Mouse (Mus musculus): ENCODE measurements around the gene Syne2. TPM values are rescaled to one million over a fixed set of nuclear protein-coding genes. Genes with fewer than 3 reads are reported as not detected.

The Syne2 gene
- 10 to 100 TPM; 21.6 to 22.7 TPM for total RNA-seq (2021)
- long read RNA-seq, experiment 1, partial matches to known transcripts, result 2 of 17 reads
- long read RNA-seq, experiment 1, other reads (novel, unspliced or antisense), result 15 of 17 reads
- long read RNA-seq, experiment 2, partial matches to known transcripts, result 0 of 16 reads
- long read RNA-seq, experiment 2, other reads (novel, unspliced or antisense), result 16 of 16 reads

DNA sequence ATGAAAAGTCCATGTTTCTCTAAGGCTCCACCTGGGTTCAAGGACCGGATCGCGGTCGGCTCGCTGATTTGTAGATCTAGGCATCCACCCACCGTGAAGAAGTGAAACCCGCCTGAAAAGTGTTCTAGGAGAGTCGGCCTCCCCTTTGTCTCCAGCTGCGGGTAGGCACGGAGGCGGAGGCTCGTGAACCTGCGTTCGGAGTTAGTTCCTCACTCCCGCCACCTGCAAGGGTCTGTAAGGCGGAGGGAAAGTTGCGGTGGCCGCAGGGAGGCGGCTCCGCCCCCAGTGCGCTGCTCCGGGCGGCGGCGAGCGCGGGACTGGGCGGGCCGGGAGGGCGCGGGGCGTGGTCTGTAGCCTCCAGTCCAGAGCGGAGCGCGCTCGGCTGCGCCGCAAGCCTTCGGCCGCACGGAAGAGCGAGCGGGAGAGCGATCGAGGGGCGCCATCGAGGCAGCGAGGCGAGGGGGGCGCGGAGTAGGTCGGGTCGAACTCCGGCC lies at the start of gene Syne2:
Gene Syne2, plus strand, starts transcription at position 176 of the 494 bp plus-strand sequence.
- intact Hi-C loops (cut with DNase I), result loop anchor here (5.0 kb wide), 1 partner anchor 54 kb away; no protein-coding TSS in a partner anchor
- DNase-seq (ENCODE audit: low spot score in 2 of 2), result peak; percentile 17 to 53

DNA sequence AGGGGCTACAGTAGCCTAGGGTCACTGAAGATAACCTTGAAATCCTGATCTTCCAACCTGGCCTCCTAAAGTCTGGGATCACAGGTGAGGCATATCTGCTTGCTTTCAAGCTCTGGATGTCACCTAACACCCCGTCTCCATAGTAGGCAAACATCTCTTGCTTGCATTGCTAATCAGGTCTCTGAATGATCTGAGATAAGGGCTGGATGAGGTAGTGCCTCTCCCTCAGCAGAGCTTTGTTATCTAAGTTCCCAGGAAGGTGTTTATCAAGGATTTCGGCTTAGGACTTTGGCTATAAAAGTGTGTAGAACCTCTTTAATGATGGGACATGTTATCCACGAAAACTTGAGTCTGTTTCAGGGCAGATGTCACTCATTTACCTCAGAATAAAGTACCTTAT lies 46.5 kb upstream of the Syne2 start:
- intact Hi-C loops (cut with DNase I), result loop anchor here (5.0 to 10.0 kb wide), 4 partner anchors 104 to 1449 kb away; partner anchors contain the start of gene Wdr89
- DNase-seq (ENCODE audit: low spot score in 2 of 2), result no peak

DNA sequence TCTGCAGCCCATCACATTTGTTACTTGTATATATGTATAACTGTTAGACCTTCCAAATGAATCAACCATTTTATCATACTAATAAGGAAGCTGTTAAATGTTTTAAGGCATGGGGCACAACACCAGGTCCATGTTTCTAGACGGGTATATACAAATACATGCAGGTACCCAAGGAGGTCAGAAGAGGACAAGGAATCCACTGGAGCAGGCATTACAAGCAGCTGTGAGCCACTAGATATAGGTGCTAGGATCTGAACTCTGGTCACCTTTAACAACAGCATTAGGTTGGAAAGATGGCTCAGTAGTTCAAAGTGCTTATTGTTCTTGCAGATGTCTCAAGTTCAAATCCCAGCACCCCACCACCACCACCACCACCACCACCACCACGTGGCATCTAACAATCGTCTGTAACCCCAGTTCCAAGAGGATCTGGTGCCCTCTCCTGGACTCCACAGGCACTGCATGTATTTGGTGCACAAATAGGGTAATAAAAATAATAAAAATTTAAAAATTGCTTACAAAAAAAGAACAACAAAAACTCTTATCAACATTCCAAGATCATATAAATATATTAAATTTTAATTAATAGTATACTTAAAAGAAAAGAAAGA lies 45.4 kb upstream of the Syne2 start:
- intact Hi-C loops (cut with DNase I), result loop anchor here (5.0 to 10.0 kb wide), 4 partner anchors 105 to 1450 kb away; partner anchors contain the start of gene Wdr89
- peak; percentile 17 to 45 for DNase-seq (ENCODE audit: low spot score in 2 of 2)

DNA sequence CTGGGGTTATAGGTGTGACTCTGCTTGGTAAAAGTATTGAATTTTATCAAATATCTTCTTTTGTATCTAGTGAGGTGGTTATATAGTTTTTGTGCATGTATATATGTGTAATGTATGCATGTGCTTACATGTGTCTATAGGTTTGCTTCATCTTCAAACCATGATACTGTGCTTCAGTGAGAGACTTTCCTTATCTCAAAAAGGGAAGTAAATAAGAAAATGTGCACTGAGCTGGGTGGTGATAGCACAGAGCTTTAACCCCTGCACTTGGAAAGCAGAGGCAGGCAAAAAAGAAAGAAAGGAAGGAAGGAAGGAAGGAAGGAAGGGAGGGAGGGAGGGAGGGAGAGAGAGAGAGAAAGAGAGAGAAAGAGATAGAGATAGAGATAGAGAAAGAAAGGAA lies 36.5 kb upstream of the Syne2 start:
- DNase-seq (ENCODE audit: low spot score in 2 of 2), result no peak
- intact Hi-C loops (cut with DNase I), result loop anchor here (10.0 kb wide), 2 partner anchors 553 to 1053 kb away; no protein-coding TSS in a partner anchor

DNA sequence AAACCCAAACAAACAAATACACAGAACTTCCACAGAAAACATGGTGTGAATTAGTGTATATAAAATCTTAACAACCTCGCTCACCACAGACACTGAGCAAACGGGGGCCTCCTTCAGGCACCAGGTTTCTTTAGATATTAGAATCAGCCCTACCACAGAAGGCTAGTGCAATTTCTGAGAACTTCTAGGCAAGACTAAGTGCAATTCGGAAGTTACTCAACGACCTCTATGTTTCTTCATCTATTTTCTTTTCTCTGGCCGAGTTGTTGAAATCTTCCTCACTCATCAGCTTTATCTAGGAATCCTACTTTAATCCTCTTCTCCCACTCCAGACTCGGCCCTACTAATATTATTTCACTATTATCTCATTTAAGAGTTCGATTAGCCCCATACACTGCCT lies 35.9 kb upstream of the Syne2 start:
- intact Hi-C loops (cut with DNase I), result loop anchor here (10.0 kb wide), 2 partner anchors 553 to 1053 kb away; no protein-coding TSS in a partner anchor

DNA sequence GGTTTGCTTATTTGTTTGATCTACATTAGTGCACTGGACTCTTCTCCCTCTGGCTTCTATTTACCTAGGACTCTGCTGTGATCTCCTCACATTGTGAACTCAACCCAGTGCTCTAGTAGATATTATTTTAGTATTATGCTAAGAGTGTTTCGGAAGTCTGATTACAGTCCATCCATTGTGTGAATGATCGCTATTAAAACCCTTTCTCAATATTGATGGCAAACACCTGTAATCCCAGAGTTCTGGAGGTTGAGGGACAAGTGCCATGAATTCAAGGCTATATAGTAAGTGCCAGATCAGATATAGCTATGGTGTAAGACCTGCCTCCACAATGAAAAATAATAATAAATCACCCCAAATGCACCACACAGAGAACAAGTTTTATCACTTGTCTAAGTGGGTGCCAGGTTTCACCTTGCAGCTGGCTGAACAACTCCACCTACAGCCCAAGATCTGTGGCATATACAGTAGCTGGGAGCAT lies 33.6 kb upstream of the Syne2 start:
- no peak for DNase-seq (ENCODE audit: low spot score in 2 of 2)
- intact Hi-C loops (cut with DNase I), result loop anchor here (10.0 kb wide), 2 partner anchors 550 to 1050 kb away; no protein-coding TSS in a partner anchor

More for the DNA sequence above, 35.9 kb upstream of the Syne2 start:
- no peak for DNase-seq (ENCODE audit: low spot score in 2 of 2)

DNA sequence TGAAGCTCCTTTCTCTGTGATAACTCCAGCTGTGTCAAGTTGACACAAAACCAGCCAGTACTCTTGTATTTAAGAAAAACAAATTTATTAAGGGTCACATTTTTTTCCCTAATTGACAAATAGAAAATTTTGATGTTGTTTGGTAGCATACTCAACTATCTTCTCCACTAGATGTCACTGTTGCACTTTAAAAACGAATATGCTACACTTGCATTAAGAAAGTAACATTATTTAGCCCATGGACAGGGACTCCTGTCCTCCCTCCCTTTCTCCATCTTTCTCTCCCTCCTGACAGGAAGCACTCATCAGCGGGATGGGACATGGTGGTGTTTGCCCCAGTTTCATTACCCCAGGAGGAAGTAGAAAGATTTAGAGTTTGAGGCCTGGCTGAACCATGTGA lies 31.3 kb upstream of the Syne2 start:
- peak; percentile 17 to 62 for DNase-seq (ENCODE audit: low spot score in 2 of 2)
- intact Hi-C loops (cut with DNase I), result loop anchor here (5.0 to 10.0 kb wide), 5 partner anchors 131 to 1048 kb away; no protein-coding TSS in a partner anchor

DNA sequence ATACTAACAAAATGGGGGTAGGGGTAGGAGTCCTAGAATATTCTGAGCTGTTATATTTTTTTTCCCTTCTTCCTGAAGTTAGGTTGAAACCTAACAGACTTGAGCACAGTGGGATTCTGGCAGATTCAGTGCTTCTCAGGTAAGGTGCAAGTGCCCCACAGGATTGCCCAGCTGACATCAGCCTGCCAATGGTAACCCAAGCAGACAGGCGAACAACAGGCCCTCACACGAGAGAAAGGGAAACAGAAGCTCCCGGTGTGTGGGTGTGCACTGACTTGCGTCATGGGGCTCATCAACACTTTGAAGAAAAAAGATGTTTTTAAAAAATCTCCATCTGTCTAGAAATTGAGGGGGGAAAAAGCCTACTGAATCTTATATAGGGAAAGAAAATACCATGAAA lies 28.5 kb upstream of the Syne2 start:
- intact Hi-C loops (cut with DNase I), result loop anchor here (5.0 to 10.0 kb wide), 5 partner anchors 128 to 1045 kb away; no protein-coding TSS in a partner anchor
- DNase-seq (ENCODE audit: low spot score in 2 of 2), result peak; percentile 65 to 77

DNA sequence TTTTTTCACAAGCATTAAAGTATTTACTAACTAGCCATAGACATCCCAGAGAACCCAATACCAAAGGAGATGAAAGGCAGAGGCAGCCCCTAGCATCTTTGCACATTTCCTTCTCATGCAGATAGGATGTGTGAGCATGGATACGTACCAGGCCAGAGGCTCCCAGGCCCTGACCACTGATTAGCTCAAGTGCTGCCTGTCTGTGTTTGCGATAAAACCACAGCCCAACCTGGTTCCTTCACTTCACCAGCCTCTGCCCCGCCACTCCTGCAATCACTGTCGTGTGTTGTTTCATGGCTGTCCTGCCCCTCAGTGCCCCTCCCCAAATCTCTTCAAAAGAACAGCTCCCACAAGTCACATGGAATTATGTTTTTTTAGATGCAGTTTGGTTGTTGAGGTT lies 23.4 kb upstream of the Syne2 start:
- intact Hi-C loops (cut with DNase I), result no loop called here
- no peak for DNase-seq (ENCODE audit: low spot score in 2 of 2)

DNA sequence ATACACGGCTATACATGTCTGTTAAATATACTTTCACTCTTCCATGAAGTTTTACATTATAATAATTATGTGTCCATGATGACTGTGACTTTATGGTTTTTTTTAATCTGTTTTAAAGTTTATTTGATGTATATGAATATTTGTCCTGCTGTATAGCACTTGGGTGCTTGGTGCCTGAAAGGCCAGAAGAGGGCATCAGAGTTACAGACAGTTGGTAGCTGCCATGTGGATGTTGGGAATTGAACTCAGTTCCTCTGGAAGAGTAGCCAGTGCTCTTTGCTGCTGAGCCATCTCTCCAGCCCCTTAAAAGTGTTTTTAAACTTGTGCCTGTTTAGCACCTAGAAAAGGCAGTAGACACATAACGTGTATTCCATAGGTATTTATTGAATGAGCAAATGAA lies 21.4 kb upstream of the Syne2 start:
- intact Hi-C loops (cut with DNase I), result no loop called here
- DNase-seq (ENCODE audit: low spot score in 2 of 2), result peak in 1 of 2 experiments; percentile 11

DNA sequence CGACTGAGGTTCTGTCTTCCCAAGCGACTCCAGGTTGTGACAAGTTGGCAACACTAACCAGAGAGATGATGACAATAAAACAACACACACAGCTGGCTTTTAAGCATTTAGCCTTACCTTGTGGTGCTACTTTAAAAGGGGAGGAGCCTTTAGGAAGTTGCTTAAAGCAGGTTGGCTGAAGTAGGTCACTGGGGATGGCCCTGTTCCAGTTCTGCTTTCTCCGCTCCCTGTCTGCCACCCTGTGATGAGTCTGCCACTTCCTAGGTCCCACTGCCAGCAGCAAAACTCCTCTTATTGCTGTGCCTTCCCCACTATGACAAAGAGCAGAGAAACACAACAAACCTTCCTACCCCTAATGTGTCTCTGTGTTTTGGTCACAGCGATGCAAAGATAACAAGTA lies 11.7 kb upstream of the Syne2 start:
- intact Hi-C loops (cut with DNase I), result no loop called here
- no peak for DNase-seq (ENCODE audit: low spot score in 2 of 2)

DNA sequence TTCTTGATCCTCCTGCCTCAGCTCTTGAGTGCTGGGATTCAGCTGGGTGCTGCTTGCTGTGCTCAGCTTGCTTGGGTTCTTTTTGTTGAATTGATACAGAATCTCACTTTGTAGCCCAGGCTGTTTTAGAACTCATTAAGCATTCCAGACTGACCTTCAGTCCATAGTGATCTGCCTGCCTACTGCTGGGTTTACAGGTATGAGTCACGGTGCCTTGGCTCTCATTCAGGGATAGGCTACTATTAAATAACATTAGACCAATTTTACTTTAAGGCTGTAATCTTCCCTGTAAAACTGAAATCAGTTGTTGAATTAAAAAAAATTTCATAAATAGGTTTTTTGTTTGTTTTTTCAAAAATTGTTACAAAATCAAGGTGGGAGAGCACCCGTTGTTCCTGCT lies 4.2 kb upstream of the Syne2 start:
- intact Hi-C loops (cut with DNase I), result no loop called here
- no peak for DNase-seq (ENCODE audit: low spot score in 2 of 2)

DNA sequence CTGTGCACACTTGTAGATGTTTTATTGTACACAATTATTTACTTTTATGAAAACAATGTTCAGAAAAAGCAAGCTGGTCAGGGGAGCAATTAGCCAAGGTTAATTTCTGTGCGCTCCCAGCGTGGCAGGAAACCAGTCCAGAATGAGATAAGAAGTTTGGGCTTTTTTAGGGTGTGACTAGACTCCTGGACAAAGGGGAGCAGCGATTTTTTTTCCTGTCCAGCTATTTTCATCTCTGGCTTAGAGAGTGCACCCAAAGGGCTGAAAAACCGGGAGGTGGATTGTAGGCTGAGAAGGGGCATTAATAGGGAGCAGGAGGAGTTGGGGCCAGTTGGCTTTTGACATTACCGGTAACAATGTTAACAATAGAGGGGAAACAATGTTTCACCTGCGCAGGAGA lies 3.4 kb upstream of the Syne2 start:
- intact Hi-C loops (cut with DNase I), result no loop called here
- DNase-seq (ENCODE audit: low spot score in 2 of 2), result no peak

DNA sequence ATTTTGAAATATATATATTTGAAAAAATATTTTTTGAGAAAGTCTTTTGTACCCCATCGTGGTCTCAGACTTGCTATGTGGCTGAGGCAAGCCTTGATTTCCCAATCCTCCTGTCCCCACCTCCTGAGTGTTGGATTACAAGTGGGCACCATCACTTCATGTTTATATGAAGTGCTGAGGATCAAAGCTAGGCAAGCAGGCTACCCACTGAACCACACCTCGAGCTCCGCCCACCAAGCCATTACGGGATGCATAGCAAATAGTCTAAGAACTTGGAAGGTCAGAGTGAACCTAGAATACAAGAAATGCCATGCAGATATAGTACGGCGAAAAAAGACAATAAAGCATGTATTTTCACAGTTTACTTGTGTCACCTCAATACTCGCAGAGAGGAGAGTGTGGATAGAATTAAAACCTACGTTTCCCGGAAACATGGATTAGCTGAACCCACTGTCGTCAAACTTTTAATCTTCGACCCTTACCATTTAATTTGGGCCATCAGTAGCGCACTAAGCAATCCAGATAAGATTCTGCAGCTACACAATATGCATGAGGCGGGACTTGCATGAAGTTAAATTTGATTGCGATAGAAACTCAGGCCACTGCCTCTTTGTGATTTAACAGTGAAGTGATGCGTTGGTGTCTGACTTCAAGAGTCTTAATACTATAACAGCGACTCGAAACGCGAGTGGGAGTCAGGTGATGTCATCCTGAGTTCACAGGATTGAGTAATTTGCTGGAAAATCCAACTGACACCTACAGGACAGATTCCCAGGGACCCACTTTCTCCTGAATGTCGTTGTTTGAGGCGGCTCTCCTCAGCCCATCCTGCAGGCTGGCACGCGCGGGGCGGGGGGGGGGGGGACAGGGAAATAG lies 715 bp upstream of the Syne2 start:
- DNase-seq (ENCODE audit: low spot score in 2 of 2), result peak in 1 of 2 experiments; percentile 5
- intact Hi-C loops (cut with DNase I), result loop anchor here (5.0 kb wide), 1 partner anchor 55 kb away; no protein-coding TSS in a partner anchor

DNA sequence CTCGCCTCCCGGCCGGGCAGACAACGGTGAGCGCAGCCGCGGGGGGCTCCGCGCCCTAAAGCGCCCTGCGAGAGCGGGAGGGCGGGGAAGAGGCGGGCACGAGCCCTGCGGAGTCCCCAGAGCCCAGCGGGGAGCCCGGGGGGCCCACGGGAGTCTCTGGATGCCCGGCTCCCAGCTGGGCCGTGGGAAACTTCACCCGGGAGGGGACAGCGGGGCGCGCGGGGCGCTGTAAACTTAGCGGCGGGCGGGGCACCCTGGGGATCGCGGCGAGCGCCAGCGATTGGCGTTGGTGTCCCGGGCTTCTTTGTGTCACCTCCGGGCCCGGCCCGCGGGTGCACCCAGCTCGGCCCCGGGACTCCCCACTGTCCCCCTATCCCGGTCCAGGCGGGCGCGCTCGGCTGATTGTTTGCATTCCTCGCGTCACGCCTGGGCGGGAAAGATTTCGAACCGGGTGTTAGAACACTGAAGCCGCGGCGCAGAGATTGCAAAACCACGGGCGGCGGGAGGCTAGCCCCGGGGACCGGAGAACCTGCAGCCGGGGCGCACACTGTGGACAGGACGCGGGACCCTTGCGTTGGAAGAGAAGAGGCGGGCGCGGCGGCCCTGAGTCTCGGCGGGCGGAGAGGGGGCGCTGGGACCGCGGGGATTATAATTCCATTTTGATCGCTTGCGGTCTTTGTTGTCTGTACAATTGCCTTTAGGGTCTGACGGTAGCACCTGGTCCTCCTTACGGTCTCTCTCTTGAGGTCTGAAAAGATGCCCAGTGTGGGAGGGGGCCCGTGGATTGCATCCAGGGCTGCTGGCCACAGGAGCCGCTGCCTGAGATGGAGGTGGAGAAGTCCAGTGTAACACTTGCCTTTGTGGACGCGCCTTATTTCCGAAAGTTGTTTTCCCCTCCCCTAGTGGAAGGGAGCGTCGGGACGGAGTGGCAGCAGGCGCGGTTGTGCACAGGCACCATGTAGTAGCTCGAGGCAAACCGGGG lies 810 bp downstream of the Syne2 start:
- intact Hi-C loops (cut with DNase I), result loop anchor here (5.0 kb wide), 1 partner anchor 54 kb away; no protein-coding TSS in a partner anchor

DNA sequence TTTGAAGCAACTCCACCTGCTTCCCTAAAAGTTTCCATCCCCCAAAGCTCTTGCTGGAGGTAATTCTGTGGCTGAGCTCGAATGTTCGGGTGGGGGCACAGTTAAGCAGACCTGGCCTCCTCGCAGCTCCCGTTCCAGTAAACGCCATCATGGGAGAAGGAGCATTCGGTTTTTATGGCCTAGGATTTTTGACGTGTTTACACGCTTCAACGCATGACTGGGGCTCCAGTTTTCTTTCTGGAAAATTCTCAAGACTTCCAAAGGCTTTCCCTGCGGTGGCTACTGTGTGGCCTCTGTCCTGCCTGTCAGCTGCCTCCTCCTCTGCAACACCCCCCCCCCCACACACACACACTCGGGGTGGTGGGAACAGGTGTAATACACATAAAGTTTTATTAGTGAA lies 1.5 kb downstream of the Syne2 start:
- intact Hi-C loops (cut with DNase I), result loop anchor here (5.0 kb wide), 1 partner anchor 53 kb away; no protein-coding TSS in a partner anchor
- DNase-seq (ENCODE audit: low spot score in 2 of 2), result no peak

More for the DNA sequence above, 810 bp downstream of the Syne2 start:
- DNase-seq (ENCODE audit: low spot score in 2 of 2), result peak in 1 of 2 experiments; percentile 25

DNA sequence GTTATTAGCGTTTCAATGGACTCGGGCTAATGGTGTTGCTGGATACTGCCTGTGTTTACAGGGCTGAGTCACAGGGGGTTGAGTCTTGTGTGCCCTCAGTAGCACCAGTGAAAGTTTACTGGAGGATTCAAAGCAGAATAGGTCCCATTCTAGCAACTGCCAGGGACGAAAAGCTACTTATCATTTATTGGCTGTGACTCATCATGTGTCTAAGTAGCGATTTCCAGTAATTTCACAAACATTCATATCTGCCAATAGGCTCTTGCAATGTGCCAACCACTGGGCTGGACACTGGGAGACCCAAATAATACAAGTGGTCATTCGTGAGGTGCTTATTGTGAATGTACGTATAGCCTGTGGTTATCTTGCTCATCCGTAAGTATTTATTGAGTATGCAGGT lies 2.3 kb downstream of the Syne2 start:
- intact Hi-C loops (cut with DNase I), result no loop called here
- no peak for DNase-seq (ENCODE audit: low spot score in 2 of 2)

DNA sequence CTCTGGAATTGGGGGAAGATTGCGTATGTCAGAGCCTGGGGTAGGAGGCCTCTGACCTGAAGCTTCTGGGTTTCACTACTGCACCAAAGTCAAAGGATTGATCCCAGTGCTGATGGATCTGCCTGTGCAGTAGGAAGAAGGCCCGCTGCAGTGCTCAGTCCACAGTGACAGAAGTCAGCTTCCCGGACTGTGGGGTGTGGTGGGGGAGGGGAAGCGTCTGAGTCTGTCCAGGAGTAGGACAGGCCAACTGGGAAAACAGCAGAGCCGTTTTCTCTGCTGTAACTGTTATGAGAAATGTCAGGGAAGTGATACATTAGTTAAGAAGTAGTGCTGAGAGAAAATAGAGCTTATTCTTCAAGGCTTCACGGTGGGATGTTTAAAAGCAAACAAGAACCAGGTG lies 4.2 kb downstream of the Syne2 start:
- no peak for DNase-seq (ENCODE audit: low spot score in 2 of 2)
- intact Hi-C loops (cut with DNase I), result no loop called here

Measured in left cerebral cortex, postnatal 14 days (tissue).